Mouse (Mus musculus) fat pad, adult 2 months (tissue): Measurements from ENCODE around the gene Skida1.

ENCODE experiments used
- DNase-seq: peaks from one replicate; pipeline ENCODE4 v3.0.0-alpha.2; 2011; ENCODE audit warnings: low read depth, low spot score; ENCODE audit errors: extremely low read depth

The Skida1 gene

GRCm38 (mm10) chr2:18040347-18041160, 8.3 kb downstream of the Skida1 start:
- DNase-seq: no peak

GRCm38 (mm10) chr2:18039566-18040290, 9.1 kb downstream of the Skida1 start:
- no peak for DNase-seq

- no peak for DNase-seq
These were observed 9.9 kb downstream of the Skida1 start for GRCm38 (mm10) chr2:18038895-18039371.

- no peak for DNase-seq
These were observed 10.6 kb downstream of the Skida1 start for GRCm38 (mm10) chr2:18038141-18038752.

- DNase-seq: no peak
These were observed 11.4 kb downstream of the Skida1 start, which contains the start of gene A930004D18Rik for GRCm38 (mm10) chr2:18037491-18037890. Gene A930004D18Rik, minus strand, starts transcription at chr2:18037737.

GRCm38 (mm10) chr2:18034371-18035250, 14.2 kb downstream of the Skida1 start:
- DNase-seq: no peak

- DNase-seq: no peak
These were observed 15.4 kb downstream of the Skida1 start for GRCm38 (mm10) chr2:18033166-18034108.

GRCm38 (mm10) chr2:18032538-18032895, 16.3 kb downstream of the Skida1 start:
- no peak for DNase-seq

GRCm38 (mm10) chr2:18031831-18032537, 16.9 kb downstream of the Skida1 start:
- DNase-seq: no peak

- no peak for DNase-seq
These were observed 17.5 kb downstream of the Skida1 start for GRCm38 (mm10) chr2:18031271-18031821.

GRCm38 (mm10) chr2:18030581-18030980, 18.3 kb downstream of the Skida1 start:
- DNase-seq: no peak

- DNase-seq: no peak
These were observed 19.2 kb downstream of the Skida1 start for GRCm38 (mm10) chr2:18029656-18030055.

GRCm38 (mm10) chr2:18028140-18029021, 20.5 kb downstream of the Skida1 start:
- DNase-seq: peak; percentile 51

GRCm38 (mm10) chr2:18027448-18028139, 21.3 kb downstream of the Skida1 start:
- no peak for DNase-seq

GRCm38 (mm10) chr2:18026116-18026947, 22.5 kb downstream of the Skida1 start:
- no peak for DNase-seq

- no peak for DNase-seq
These were observed 23.1 kb downstream of the Skida1 start for GRCm38 (mm10) chr2:18025781-18026115.
